Mouse (Mus musculus) embryonic facial prominence, embryonic 10.5 days (tissue): ENCODE data around the gene Gpatch1. TPM values are rescaled to one million over a fixed set of nuclear protein-coding genes. Genes with fewer than 3 reads are reported as not detected.

Experiments
- DNase-seq: peaks from one replicate; pipeline ENCODE4 v3.0.0-alpha.2; 2017; ENCODE audit warnings: low spot score
- H3K27ac ChIP-seq: fragments of 300-500 bp; sonication (generic); replicated peaks from 2 replicates; pipeline ENCODE4 v1.5.1; 2016; ENCODE audit warnings: mild to moderate bottlenecking
- H3K27me3 ChIP-seq: fragments of 300-500 bp; sonication (generic); replicated peaks from 2 replicates; pipeline ENCODE4 v1.6.1; 2016; ENCODE audit warnings: low read depth, mild to moderate bottlenecking; ENCODE audit not compliant: poor library complexity, severe bottlenecking
- H3K36me3 ChIP-seq: fragments of 300-500 bp; sonication (generic); replicated peaks from 2 replicates; pipeline ENCODE4 v1.6.1; 2016; ENCODE audit warnings: mild to moderate bottlenecking, moderate library complexity
- H3K4me1 ChIP-seq: fragments of 300-500 bp; sonication (generic); 2 replicates; pipeline ENCODE4 v1.6.1; 2016
- H3K4me3 ChIP-seq: fragments of 300-500 bp; sonication (generic); 2 replicates; pipeline ENCODE4 v1.5.1; 2016; ENCODE audit warnings: mild to moderate bottlenecking, moderate library complexity
- H3K9me3 ChIP-seq: fragments of 300-500 bp; sonication (generic); 2 replicates; pipeline ENCODE4 v1.6.1; 2016; ENCODE audit warnings: mild to moderate bottlenecking
- WGBS: fragments of 180-500 bp; shearing (Covaris S2); methylation state at CpG from one replicate; pipeline ENCODE4 v1.1.7; 2016; 5-methylcytosine and 5-hydroxymethylcytosine counted together
- polyA plus RNA-seq: library from polyadenylated mRNA; unstranded; fragments of >200 nt; fragmentation: Nextera tagmentation; extraction: Ambion mirVana; gene quantifications from 2 replicates; pipeline ENCODE4 v1.2.1, GENCODE M21; 2016

The Gpatch1 gene
- 17.9 and 18.7 TPM in 2 replicates for polyA plus RNA-seq

DNA sequence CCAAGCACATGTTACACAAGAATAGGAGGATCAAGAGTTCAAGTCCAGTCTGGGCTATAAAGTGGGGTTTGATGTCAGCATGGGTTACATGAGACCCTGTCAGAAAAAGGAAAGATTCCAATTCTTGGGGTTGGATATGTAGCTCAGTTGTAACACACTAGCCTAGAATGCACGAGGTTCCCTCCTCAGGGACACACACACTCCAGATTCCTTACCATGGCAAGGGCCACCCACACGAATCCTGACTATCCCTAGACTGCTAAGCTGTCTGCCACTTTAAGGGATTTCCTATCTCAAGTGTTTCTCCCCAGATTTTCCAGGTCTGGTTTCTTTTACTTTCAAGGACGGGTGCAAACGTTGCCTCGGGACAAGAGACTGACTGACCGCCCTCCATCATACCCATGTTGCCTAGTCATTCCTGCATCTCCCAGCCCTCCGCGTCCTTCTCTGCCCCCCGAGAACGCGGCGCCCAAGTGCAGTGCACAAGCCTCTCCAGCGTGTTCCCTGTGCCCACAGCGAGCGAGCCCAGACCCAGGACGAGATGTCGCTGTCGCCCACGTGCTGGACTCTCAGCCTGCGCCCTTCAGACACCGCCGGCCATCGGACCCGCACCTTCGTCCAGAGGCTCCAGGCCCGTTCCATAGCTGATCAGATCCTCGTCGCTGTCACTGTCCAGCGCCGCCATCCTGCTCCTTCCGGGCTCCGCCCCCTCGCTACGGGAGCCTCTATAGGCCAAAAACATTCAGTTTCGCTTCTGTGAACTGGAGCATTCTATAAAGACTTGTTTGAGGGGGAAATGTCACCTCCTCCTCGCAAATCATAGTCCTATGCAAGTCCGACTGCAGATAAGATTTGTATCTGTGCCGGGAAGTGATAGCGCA is at the start of gene Gpatch1:
Gpatch1 (minus strand) TSS at position 712 of the 881 bp plus-strand sequence.
- Histone ChIP-seq H3K27me3 (no peaks in the 10 kb centered on the region), H3K9me3 (no peaks in the 10 kb centered on the region), H3K4me1 (peaks cover 26% of the 10 kb centered on the region), H3K36me3 (no peaks in the 10 kb centered on the region), H3K27ac (peak within 1 kb of the TSS; percentile 73), H3K4me3 (peak within 1 kb of the TSS; percentile 81)
- peak; percentile 90 for DNase-seq
- 2% methylated on average over 39 of the region's 39 CpGs for WGBS

- no peak overlapping the region for H3K4me3 ChIP-seq
- DNase-seq, result peak; percentile 29
- WGBS, result 63% methylated on average over 12 of the region's 12 CpGs
- H3K36me3 ChIP-seq, result peaks cover 7% of the 10 kb centered on the region; the same call in 1 of the 2 replicates
- H3K27me3 ChIP-seq, result no peaks in the 10 kb centered on the region
- H3K27ac ChIP-seq, result no peak overlapping the region
- peaks cover 27% of the 10 kb centered on the region for H3K4me1 ChIP-seq
- H3K9me3 ChIP-seq, result peaks cover 4% of the 10 kb centered on the region; the same call in 1 of the 2 replicates
Measured at GRCm38 (mm10) chr7:35365161-35365910, 47.1 kb upstream of the Gpatch1 start.

GRCm38 (mm10) chr7:35362868-35363267 is 44.6 kb upstream of the Gpatch1 start:
- WGBS, result 59% methylated on average over 5 of the region's 5 CpGs
- peak overlapping the region; percentile 44 for H3K27ac ChIP-seq

DNA sequence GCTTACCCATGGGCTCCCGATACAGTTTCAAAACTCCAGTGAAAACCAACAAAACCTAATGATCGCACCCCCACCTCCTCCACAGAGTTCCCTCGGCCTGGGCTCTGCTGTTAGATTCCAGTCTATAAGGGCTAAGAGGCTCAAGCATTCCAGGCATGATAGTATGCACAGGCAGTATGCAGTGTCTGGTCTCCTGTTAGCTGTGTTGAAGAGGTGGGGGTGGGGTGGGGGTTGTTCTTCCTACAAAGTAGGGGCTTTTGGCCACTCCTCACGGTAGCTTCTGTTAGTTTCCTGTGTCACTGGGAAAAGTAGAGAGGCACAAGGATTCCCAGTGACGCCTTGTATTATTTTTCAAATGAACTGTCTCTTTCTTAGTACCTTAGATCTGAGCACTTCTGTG is 44.0 kb upstream of the Gpatch1 start:
- Histone ChIP-seq H3K9me3 (no peaks in the 10 kb centered on the region; the same call in 1 of the 2 replicates), H3K4me3 (no peak overlapping the region), H3K36me3 (peaks cover 4% of the 10 kb centered on the region; the same call in 1 of the 2 replicates), H3K27me3 (no peaks in the 10 kb centered on the region), H3K27ac (peak overlapping the region; percentile 15; the same call in 1 of the 2 replicates), H3K4me1 (peaks cover 27% of the 10 kb centered on the region)
- no peak for DNase-seq
- WGBS, result 63% methylated on average over 5 of the region's 5 CpGs

More at GRCm38 (mm10) chr7:35362868-35363267, 44.6 kb upstream of the Gpatch1 start:
- peak; percentile 41 for DNase-seq
- Histone ChIP-seq H3K9me3 (no peaks in the 10 kb centered on the region; the same call in 1 of the 2 replicates), H3K27me3 (no peaks in the 10 kb centered on the region), H3K4me3 (no peak overlapping the region), H3K36me3 (peaks cover 4% of the 10 kb centered on the region; the same call in 1 of the 2 replicates), H3K4me1 (peaks cover 27% of the 10 kb centered on the region)

GRCm38 (mm10) chr7:35357621-35358020 is 39.4 kb upstream of the Gpatch1 start:
- Histone ChIP-seq H3K27ac (no peak overlapping the region), H3K27me3 (no peaks in the 10 kb centered on the region), H3K4me1 (peaks cover 15% of the 10 kb centered on the region), H3K9me3 (no peaks in the 10 kb centered on the region), H3K4me3 (no peak overlapping the region), H3K36me3 (no peaks in the 10 kb centered on the region)
- WGBS, result 90% methylated on average over 12 of the region's 12 CpGs
- DNase-seq, result no peak

GRCm38 (mm10) chr7:35355303-35355872 is 37.1 kb upstream of the Gpatch1 start:
- no peaks in the 10 kb centered on the region for H3K27me3 ChIP-seq
- no peaks in the 10 kb centered on the region for H3K36me3 ChIP-seq
- H3K9me3 ChIP-seq, result no peaks in the 10 kb centered on the region
- no peak overlapping the region for H3K4me3 ChIP-seq
- 84% methylated on average over 5 of the region's 5 CpGs for WGBS
- DNase-seq, result no peak
- H3K4me1 ChIP-seq, result peaks cover 5% of the 10 kb centered on the region
- H3K27ac ChIP-seq, result no peak overlapping the region; the same call in 1 of the 2 replicates

DNA sequence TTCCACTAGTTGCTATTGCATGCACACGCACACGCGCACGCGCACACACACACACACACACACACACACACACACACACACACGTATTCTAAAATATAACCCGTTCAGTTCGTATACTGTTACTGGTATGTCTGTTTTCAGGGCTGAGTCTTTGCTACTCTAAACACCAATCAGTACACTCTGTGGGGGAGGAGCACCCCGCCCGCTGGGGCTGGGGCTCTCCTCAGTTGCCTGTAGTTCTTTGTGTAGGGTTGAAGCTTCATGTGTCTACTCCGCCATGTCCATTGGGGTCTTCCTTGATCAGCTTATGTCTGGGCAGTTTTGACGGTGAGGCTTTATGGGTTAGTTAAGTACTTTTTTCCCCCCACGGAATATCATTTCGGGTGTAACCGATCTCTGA is 35.1 kb upstream of the Gpatch1 start:
- Histone ChIP-seq H3K27ac (no peak overlapping the region), H3K4me1 (peaks cover 5% of the 10 kb centered on the region), H3K9me3 (no peaks in the 10 kb centered on the region), H3K36me3 (no peaks in the 10 kb centered on the region), H3K27me3 (no peaks in the 10 kb centered on the region), H3K4me3 (no peak overlapping the region)
- 96% methylated on average over 15 of the region's 15 CpGs for WGBS
- DNase-seq, result no peak

GRCm38 (mm10) chr7:35351155-35351554 is 32.9 kb upstream of the Gpatch1 start:
- Histone ChIP-seq H3K27ac (no peak overlapping the region), H3K9me3 (no peaks in the 10 kb centered on the region), H3K36me3 (no peaks in the 10 kb centered on the region), H3K27me3 (no peaks in the 10 kb centered on the region), H3K4me3 (no peak overlapping the region), H3K4me1 (peaks cover 5% of the 10 kb centered on the region)
- no peak for DNase-seq
- WGBS, result 89% methylated on average over 3 of the region's 3 CpGs

DNA sequence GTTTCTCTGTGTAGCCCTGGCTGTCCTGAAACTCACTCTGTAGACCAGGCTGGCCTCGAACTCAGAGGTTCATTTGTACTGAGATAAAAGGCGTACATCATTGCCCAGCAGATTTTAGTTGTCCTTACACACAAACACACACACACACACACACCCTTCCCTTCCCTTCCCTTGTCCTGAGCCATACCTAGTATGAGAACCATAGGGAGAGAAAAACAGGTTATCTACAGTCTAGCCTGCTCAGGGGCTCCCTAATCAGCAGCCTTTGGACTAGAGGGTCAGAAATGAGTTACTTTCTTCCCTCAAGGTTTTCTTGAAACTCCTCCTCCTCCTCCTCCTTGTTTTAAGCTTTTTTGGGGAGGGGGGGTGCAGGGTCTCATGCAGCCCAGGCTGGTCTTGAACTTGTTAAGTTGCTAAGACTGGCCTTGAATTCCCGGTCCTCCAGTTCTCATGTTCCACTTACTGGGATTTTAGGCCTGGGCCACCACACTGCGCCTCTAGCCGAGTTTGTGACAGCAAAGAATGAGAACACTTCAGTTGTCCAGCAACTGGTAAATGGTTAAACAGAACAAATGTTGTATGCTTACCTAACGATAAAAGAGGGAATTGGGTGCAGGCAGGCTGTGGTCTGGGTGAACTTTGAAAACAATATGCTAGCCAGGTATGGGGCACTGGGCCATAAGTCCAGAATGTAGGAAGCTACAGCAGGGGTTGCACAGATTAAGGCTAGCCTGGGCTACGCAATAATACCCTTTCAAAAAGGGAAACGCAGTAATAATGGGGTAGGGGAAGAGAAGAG is 31.8 kb upstream of the Gpatch1 start:
- H3K4me3 ChIP-seq, result no peak overlapping the region
- H3K27me3 ChIP-seq, result no peaks in the 10 kb centered on the region
- no peak overlapping the region for H3K27ac ChIP-seq
- H3K36me3 ChIP-seq, result no peaks in the 10 kb centered on the region
- DNase-seq, result no peak
- H3K4me1 ChIP-seq, result no peaks in the 10 kb centered on the region
- WGBS, result 88% methylated on average over 8 of the region's 8 CpGs
- H3K9me3 ChIP-seq, result no peaks in the 10 kb centered on the region

DNA sequence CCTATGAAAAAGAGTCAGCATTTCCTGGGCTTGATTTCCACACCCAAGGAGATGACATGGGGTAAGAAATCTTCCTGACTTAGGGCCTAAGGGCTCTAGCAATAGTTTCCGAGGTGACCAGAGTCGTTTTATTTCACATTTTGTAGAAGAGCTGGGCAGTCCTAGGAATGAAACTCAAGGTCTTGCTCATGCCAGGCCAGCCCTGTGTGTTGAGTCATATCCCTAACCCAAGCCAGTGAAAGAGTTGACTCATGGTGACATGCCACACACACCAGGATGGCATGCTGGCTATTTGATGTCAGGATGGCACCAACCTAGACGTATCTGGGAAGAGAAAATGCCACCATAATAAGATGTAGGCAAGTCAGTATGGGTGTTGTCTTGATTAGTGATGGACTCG is 30.8 kb upstream of the Gpatch1 start:
- H3K27me3 ChIP-seq, result no peaks in the 10 kb centered on the region
- no peak for DNase-seq
- H3K36me3 ChIP-seq, result no peaks in the 10 kb centered on the region
- no peaks in the 10 kb centered on the region for H3K9me3 ChIP-seq
- H3K4me1 ChIP-seq, result no peaks in the 10 kb centered on the region
- H3K27ac ChIP-seq, result no peak overlapping the region
- WGBS, result 91% methylated on average over 4 of the region's 4 CpGs
- H3K4me3 ChIP-seq, result no peak overlapping the region

DNA sequence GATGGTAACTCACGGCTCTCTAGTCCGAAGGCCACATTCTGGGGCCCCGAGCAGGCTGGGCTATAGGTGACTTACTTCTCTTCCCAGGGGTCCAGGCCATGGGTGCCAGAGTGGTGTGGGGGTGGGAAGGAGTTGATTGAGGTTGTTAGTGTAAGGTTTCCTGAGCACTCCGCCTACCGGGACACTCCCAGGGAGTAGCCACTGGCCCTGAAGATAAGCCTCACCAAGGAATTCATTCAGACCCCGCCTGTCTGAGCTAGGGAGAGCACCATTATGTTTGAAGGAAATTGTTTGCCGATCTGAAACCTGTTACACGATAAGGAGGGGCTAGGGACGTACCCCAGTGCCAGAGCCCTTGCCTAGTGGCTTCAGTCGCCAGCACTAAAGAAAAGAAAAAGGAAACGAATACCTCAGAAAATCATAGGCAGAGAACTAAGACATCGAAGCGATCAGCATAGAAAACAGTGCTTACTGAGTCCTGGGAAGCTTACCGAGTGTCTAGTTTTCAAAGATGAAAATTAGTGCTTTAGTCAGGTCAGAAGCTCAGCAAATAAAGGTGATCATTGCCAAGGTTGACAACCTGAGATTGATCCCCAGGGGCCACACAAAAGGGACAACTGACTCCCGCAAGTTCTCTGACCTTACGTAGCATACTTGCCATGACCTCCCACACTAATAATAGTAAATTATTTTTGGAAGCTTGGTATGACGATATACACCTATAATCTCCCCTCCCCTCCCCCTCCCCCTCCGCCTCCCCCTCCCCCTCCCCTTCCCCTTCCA is 29.9 kb upstream of the Gpatch1 start:
- no peaks in the 10 kb centered on the region for H3K27me3 ChIP-seq
- WGBS, result 72% methylated on average over 18 of the region's 18 CpGs

More for the DNA sequence above, 29.9 kb upstream of the Gpatch1 start:
- Histone ChIP-seq H3K4me1 (no peaks in the 10 kb centered on the region), H3K27ac (no peak overlapping the region), H3K4me3 (no peak overlapping the region), H3K9me3 (no peaks in the 10 kb centered on the region), H3K36me3 (no peaks in the 10 kb centered on the region)
- no peak for DNase-seq
